8 mouse cellular contexts compared by ENCODE assay signal in genomic region chr4:80872847-80873644, GRCm38 (mm10). TPM values are rescaled to one million over a fixed set of nuclear protein-coding genes. Genes with fewer than 3 reads are reported as not detected.
DNase-seq lines count a peak whose midpoint lies in the region; ATAC-seq and TF ChIP-seq lines count a peak whose summit lies in the region.

No protein-coding gene starts in this region.

- no peaks in the 10 kb centered on the region for H3K36me3 ChIP-seq in kidney, embryonic 14.5 days (ENCODE audit: control insufficient read depth, insufficient read depth, low read length)
- no peaks in the 10 kb centered on the region for H3K36me3 ChIP-seq in neural tube, embryonic 13.5 days

- no peak overlapping the region for H3K4me3 ChIP-seq in layer of hippocampus, adult 2 months
- no peak overlapping the region for H3K4me3 ChIP-seq in kidney, embryonic 14.5 days (ENCODE audit: low read length)
- no peak overlapping the region for H3K4me3 ChIP-seq in neural tube, embryonic 13.5 days

- no peak overlapping the region for H3K27ac ChIP-seq in layer of hippocampus, adult 2 months
- no peak overlapping the region for H3K27ac ChIP-seq in kidney, embryonic 14.5 days (ENCODE audit: low read depth, low read length)
- H3K27ac ChIP-seq in neural tube, embryonic 13.5 days (replicated peaks), result no peak overlapping the region

- H3K9ac ChIP-seq in kidney, embryonic 14.5 days (ENCODE audit: low read depth, low read length), result no peak overlapping the region
- no peak overlapping the region for H3K9ac ChIP-seq in neural tube, embryonic 13.5 days

- no peak for DNase-seq in layer of hippocampus, adult 2 months (ENCODE audit: low spot score in 2 of 2)
- DNase-seq in layer of hippocampus, adult 9-11 months, result no peak
- peak; percentile 53 for DNase-seq in brain, adult 2 months (ENCODE audit: low read depth, low spot score)
- no peak for DNase-seq in adrenal gland, postnatal 10 days
- DNase-seq in urinary bladder, adult 2 months (ENCODE audit: low spot score), result no peak

- no peaks in the 10 kb centered on the region for H3K9me3 ChIP-seq in kidney, embryonic 14.5 days (ENCODE audit: control insufficient read depth, low read length)
- no peaks in the 10 kb centered on the region for H3K9me3 ChIP-seq in neural tube, embryonic 13.5 days

- WGBS in kidney, embryonic 14.5 days, result 29% methylated on average over 6 of the region's 6 CpGs
- 33% methylated on average over 6 of the region's 6 CpGs for WGBS in neural tube, embryonic 13.5 days

- 0 out of 2 replicates have a peak, but pooled peaks cover 6% of the 10 kb centered on the region for H3K4me1 ChIP-seq in kidney, embryonic 14.5 days (ENCODE audit: control insufficient read depth, insufficient read depth, low read length)
- H3K4me1 ChIP-seq in neural tube, embryonic 13.5 days (replicated peaks), result no peaks in the 10 kb centered on the region

- peak; percentile 38; the same call in 1 of the 2 replicates for ATAC-seq in kidney, embryonic 14.5 days (ENCODE audit: low FRiP score, low TSS enrichment)
- 0 out of 2 replicates have a peak, but pooled peaks have one; percentile 19 for ATAC-seq in neural tube, embryonic 13.5 days (ENCODE audit: low read depth)
- no peak for ATAC-seq in granulocyte monocyte progenitor cell, adult 5-6 weeks (replicated peaks; ENCODE audit: poor library complexity, severe bottlenecking)

- H3K27me3 ChIP-seq in kidney, embryonic 14.5 days (ENCODE audit: control insufficient read depth, insufficient read depth, low read length), result no peaks in the 10 kb centered on the region
- no peaks in the 10 kb centered on the region for H3K27me3 ChIP-seq in neural tube, embryonic 13.5 days

- peak; percentile 83 for TF ChIP-seq CTCF in layer of hippocampus, adult 2 months (conservative IDR thresholded peaks at IDR 0.05)

- H3K4me2 ChIP-seq in kidney, embryonic 14.5 days (replicated peaks; ENCODE audit: low read depth, low read length), result no peak overlapping the region
- no peak overlapping the region for H3K4me2 ChIP-seq in neural tube, embryonic 13.5 days

RNA-seq across cellular contexts. Expression of gene Lurap1l, which starts 37.4 kb away (rescaled TPM):
- 10 to 100 TPM; 31.1 to 34.2 TPM for total RNA-seq in layer of hippocampus, adult 2 months (2021)
- polyA plus RNA-seq in kidney, embryonic 14.5 days (2014; fragmentation: Nextera tagmentation; extraction: Ambion mirVana), result 10.7 and 11.9 TPM in 2 replicates
- polyA plus RNA-seq in neural tube, embryonic 13.5 days (2015; fragmentation: Nextera tagmentation; extraction: Ambion mirVana), result 8.2 and 10.3 TPM in 2 replicates
- 10 to 100 TPM in 1 of 2 experiments, 1 to 10 TPM in 1; 9.6 to 11.6 TPM for total RNA-seq in adrenal gland, postnatal 10 days (2021)
- polyA plus RNA-seq in urinary bladder, adult 2 months (2012; rRNA removed), result 29.9 and 31.4 TPM in 2 replicates
- not detected in 2 replicates for total RNA-seq in granulocyte monocyte progenitor cell, adult 5-6 weeks (2014; fragmentation: Nextera tagmentation)
- not detected in 2 replicates for total RNA-seq in granulocyte monocyte progenitor cell, adult 5-6 weeks (2017)

RNA-seq across cellular contexts. Expression of gene Tyrp1, which starts 39.1 kb away (rescaled TPM):
- under 1 TPM in 1 of 2 experiments, not detected in 1; 0.54 TPM for total RNA-seq in layer of hippocampus, adult 2 months (2021)
- polyA plus RNA-seq in kidney, embryonic 14.5 days (2014; fragmentation: Nextera tagmentation; extraction: Ambion mirVana), result not detected in 2 replicates
- polyA plus RNA-seq in neural tube, embryonic 13.5 days (2015; fragmentation: Nextera tagmentation; extraction: Ambion mirVana), result 0.24 TPM in 1 of 2 replicates, not detected in the other
- under 1 TPM in 1 of 2 experiments, not detected in 1; 0.39 TPM for total RNA-seq in adrenal gland, postnatal 10 days (2021)
- polyA plus RNA-seq in urinary bladder, adult 2 months (2012; rRNA removed), result 0.03 TPM in 1 of 2 replicates, not detected in the other
- total RNA-seq in granulocyte monocyte progenitor cell, adult 5-6 weeks (2014; fragmentation: Nextera tagmentation), result not detected in 2 replicates
- total RNA-seq in granulocyte monocyte progenitor cell, adult 5-6 weeks (2017), result not detected in 2 replicates

Comparison
In these comparisons a context has a peak if more than half of its experiments do, and no peak if none do; other contexts are left out.
1. RNA of gene Lurap1l, which starts 37.4 kb away (total RNA-seq): 31.1 to 34.2 TPM in layer of hippocampus, adult 2 months and 9.6 to 11.6 TPM in adrenal gland, postnatal 10 days; not detected in granulocyte monocyte progenitor cell, adult 5-6 weeks; every median in the first group is over 10 times any median in the second.